Mouse (Mus musculus) heart, embryonic 11.5 days (tissue): ENCODE measurements around the gene Scnm1. TPM values are rescaled to one million over a fixed set of nuclear protein-coding genes. Genes with fewer than 3 reads are reported as not detected.
"Not testable (repeated sequence)": the region's sequence is repeated elsewhere in the genome, so short reads cannot be mapped to it uniquely, and the experiment has no call there.

Experiments used
- ATAC-seq: fragments of 200-750 bp; cut with Nextera tagmentation; replicated peaks from 2 replicates; pipeline ENCODE4 v1.8.0; 2017; ENCODE audit warnings: moderate library complexity; ENCODE audit not compliant: insufficient number of reproducible peaks, low FRiP score, low TSS enrichment
- H3K27ac ChIP-seq: fragments of 300-500 bp; sonication (generic); 2 replicates; pipeline ENCODE4 v1.5.1; 2014; ENCODE audit warnings: mild to moderate bottlenecking, low read depth, low read length
- H3K27me3 ChIP-seq: fragments of 300-500 bp; sonication (generic); 2 replicates; pipeline ENCODE4 v1.6.1; 2014; ENCODE audit warnings: mild to moderate bottlenecking, low read length, mixed read lengths; ENCODE audit not compliant: control insufficient read depth, insufficient read depth
- H3K36me3 ChIP-seq: fragments of 300-500 bp; sonication (generic); 2 replicates; pipeline ENCODE4 v1.6.1; 2014; ENCODE audit warnings: mild to moderate bottlenecking, low read length, moderate library complexity, mixed read lengths; ENCODE audit not compliant: control insufficient read depth, insufficient read depth
- H3K4me1 ChIP-seq: fragments of 300-500 bp; sonication (generic); 2 replicates; pipeline ENCODE4 v1.6.1; 2014; ENCODE audit warnings: low read length; ENCODE audit not compliant: control insufficient read depth, insufficient read depth
- H3K4me2 ChIP-seq: fragments of 300-500 bp; sonication (generic); 2 replicates; pipeline ENCODE4 v1.6.1; 2014; ENCODE audit warnings: mild to moderate bottlenecking, moderate library complexity
- H3K4me3 ChIP-seq: fragments of 300-500 bp; sonication (generic); 2 replicates; pipeline ENCODE4 v1.5.1; 2014; ENCODE audit warnings: low read depth, low read length
- H3K9ac ChIP-seq: fragments of 300-500 bp; sonication (generic); 2 replicates; pipeline ENCODE4 v1.6.1; 2014; ENCODE audit warnings: mild to moderate bottlenecking, low read depth, low read length, moderate library complexity
- H3K9me3 ChIP-seq: fragments of 300-500 bp; sonication (generic); replicated peaks from 2 replicates; pipeline ENCODE4 v1.6.1; 2016; ENCODE audit warnings: low read length; ENCODE audit not compliant: control insufficient read depth
- WGBS: fragments of 180-500 bp; shearing (Covaris S2); extraction: QIAGEN DNeasy Blood & Tissue Kit; methylation state at CpG from one replicate; pipeline ENCODE4 v1.1.7; 2014; ENCODE audit not compliant: insufficient replicate concordance; 5-methylcytosine and 5-hydroxymethylcytosine counted together
- polyA plus RNA-seq: library from polyadenylated mRNA; unstranded; fragments of >200 nt; fragmentation: Nextera tagmentation; extraction: Ambion mirVana; gene quantifications from 2 replicates; pipeline ENCODE4 v1.2.1, GENCODE M21; 2014

The Scnm1 gene
- polyA plus RNA-seq, 1 experiment from 2014 or later, result 57.7 TPM

- 81% methylated on average over 6 of the region's 6 CpGs for WGBS
- Histone ChIP-seq H3K4me2 (peak overlapping the region; percentile 47; the same call in 1 of the 2 replicates), H3K9me3 (no peaks in the 10 kb centered on the region), H3K4me1 (no peaks in the 10 kb centered on the region), H3K27ac (no peak overlapping the region), H3K36me3 (no peaks in the 10 kb centered on the region), H3K9ac (no peak overlapping the region), H3K4me3 (peak overlapping the region; percentile 4; the same call in 1 of the 2 replicates), H3K27me3 (peaks cover 2% of the 10 kb centered on the region; the same call in 1 of the 2 replicates)
- ATAC-seq, result no peak
Observed at GRCm38 (mm10) chr3:95140795-95141194, 7.0 kb upstream of the Scnm1 start.

DNA sequence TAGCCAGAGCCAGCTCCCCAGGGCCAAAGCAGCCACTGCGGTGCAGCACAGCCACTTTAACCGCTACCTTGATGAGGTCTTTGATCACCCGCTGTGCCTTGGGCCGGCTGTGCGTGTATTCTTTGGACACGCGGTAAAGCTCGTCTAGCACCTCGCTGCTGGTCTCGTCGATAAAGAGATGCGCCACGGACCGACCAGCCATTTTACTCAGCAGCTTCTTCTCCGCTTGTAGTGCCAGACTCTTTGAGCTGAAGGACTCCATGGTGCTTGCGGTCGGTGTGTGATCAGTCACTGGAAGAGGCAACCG lies 6.4 kb upstream of the Scnm1 start:
- no peaks in the 10 kb centered on the region for H3K36me3 ChIP-seq
- 42% methylated on average over 18 of the region's 18 CpGs for WGBS
- no peak overlapping the region for H3K9ac ChIP-seq
- peaks cover 4% of the 10 kb centered on the region for H3K4me1 ChIP-seq
- no peak overlapping the region for H3K27ac ChIP-seq
- peaks cover 2% of the 10 kb centered on the region; the same call in 1 of the 2 replicates for H3K27me3 ChIP-seq
- peak overlapping the region; percentile 4; the same call in 1 of the 2 replicates for H3K4me3 ChIP-seq
- peak overlapping the region; percentile 47 for H3K4me2 ChIP-seq
- no peak for ATAC-seq
- no peaks in the 10 kb centered on the region for H3K9me3 ChIP-seq

DNA sequence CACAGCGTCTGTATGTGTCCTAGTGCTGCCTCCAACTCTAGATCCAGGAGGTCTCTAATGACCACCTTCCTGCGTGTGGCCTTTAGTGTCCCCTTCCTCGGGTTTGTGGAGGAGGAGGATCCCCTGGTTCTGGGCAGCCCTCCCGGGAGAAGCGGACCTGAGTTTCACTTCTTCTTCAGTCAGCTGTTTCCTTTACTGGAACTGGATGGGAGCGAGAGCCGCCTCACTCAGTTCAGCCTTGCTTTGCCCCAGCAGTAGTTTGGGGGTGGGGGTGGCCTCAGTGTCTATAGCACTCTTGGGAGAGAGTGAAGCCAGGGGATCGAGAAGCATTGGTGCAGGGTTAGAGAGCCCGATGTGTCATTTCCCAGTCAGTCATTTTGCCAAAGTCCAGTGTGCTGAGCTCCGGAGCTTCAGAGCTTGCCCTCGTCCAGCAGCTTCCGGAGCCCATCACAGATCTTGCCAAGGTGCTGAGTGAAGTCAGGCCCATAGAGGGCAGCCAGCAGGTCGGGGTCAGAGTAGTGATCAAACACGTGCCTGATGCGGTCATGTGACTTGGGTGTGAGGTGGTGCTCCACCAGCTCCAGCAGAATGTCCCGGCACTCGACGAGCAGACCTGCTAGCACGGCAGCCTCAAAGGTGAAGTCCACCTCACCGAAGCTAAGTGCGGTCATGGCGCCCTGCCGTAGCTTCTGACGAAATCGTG lies 5.9 kb upstream of the Scnm1 start:
- Histone ChIP-seq H3K27ac (no peak overlapping the region), H3K4me3 (no peak overlapping the region), H3K9ac (no peak overlapping the region), H3K9me3 (no peaks in the 10 kb centered on the region), H3K4me1 (peaks cover 8% of the 10 kb centered on the region), H3K4me2 (peak overlapping the region; percentile 47), H3K36me3 (no peaks in the 10 kb centered on the region), H3K27me3 (peaks cover 2% of the 10 kb centered on the region; the same call in 1 of the 2 replicates)
- WGBS, result 56% methylated on average over 25 of the region's 25 CpGs
- no peak for ATAC-seq

DNA sequence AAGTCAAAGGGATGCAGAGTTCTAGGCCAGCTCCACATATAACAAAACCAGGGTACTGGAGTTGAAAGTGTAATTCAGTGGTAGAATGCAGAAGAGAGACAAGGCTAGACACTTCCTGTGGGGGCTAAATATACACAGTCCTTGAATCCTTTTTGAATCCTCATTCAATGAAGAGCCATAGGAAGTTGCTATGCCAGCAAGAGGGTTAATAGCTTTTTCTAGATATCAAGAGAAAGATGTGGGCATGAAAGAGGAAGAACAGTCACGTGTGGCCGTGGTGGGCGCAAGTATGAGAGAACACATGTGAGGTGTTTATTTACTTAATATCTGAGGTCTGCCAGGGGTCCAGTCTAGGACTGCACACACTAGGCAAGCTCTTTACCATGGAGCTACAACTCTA lies 2.5 kb upstream of the Scnm1 start:
- no peak overlapping the region for H3K4me2 ChIP-seq
- 92% methylated on average over 3 of the region's 3 CpGs for WGBS
- no peak for ATAC-seq

DNA sequence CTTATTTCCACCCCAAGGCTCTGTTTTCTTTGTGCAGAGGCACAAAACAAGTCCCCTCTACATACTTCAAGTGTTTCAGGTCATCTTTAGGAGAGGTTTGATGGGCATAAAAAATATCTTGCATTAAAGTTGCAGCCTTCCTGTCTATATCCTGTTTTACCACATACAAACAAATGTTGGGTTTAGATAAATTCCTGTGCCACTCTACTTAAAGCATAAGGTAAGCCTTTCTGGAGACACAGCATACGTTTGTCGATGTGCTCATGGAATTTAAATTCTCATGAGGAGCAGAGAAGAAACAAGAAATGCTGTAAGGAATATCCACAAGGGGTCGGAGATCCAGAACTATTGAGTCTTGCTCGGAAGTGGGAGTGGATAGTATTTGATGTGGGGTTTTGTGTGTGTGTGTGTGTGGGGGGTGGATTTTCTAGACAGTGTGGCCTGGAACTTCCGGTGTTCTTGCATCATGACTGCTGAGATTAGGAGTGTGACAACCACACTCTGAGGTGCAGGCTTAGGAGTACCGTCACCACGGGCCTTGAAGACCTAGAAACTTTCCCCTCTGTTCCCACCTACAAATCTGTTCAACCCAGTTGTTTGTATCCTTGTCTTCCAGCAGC lies 1.7 kb upstream of the Scnm1 start:
- ATAC-seq, result no peak
- H3K4me2 ChIP-seq, result peak overlapping the region; percentile 70
- H3K36me3 ChIP-seq, result no peaks in the 10 kb centered on the region
- H3K27me3 ChIP-seq, result no peaks in the 10 kb centered on the region
- peak overlapping the region; percentile 37; the same call in 1 of the 2 replicates for H3K4me3 ChIP-seq
- H3K4me1 ChIP-seq, result peaks cover 11% of the 10 kb centered on the region
- no peak overlapping the region for H3K9ac ChIP-seq
- H3K27ac ChIP-seq, result no peak overlapping the region
- WGBS, result 78% methylated on average over 7 of the region's 7 CpGs
- no peaks in the 10 kb centered on the region for H3K9me3 ChIP-seq

More for the DNA sequence above, 2.5 kb upstream of the Scnm1 start:
- H3K4me3 ChIP-seq, result no peak overlapping the region
- no peaks in the 10 kb centered on the region; the same call in 1 of the 2 replicates for H3K27me3 ChIP-seq
- no peak overlapping the region for H3K27ac ChIP-seq
- no peak overlapping the region for H3K9ac ChIP-seq
- peaks cover 11% of the 10 kb centered on the region for H3K4me1 ChIP-seq
- no peaks in the 10 kb centered on the region for H3K36me3 ChIP-seq
- H3K9me3 ChIP-seq, result no peaks in the 10 kb centered on the region

- no peak overlapping the region for H3K9ac ChIP-seq
- H3K36me3 ChIP-seq, result no peaks in the 10 kb centered on the region
- ATAC-seq, result no peak
- H3K27me3 ChIP-seq, result no peaks in the 10 kb centered on the region
- peak overlapping the region; percentile 37 for H3K4me3 ChIP-seq
- H3K27ac ChIP-seq, result no peak overlapping the region
- H3K4me2 ChIP-seq, result peak overlapping the region; percentile 70
- 19% methylated on average over 6 of the region's 6 CpGs for WGBS
- peaks cover 11% of the 10 kb centered on the region for H3K4me1 ChIP-seq
- H3K9me3 ChIP-seq, result no peaks in the 10 kb centered on the region
Observed at GRCm38 (mm10) chr3:95135023-95135422, 1.2 kb upstream of the Scnm1 start.

DNA sequence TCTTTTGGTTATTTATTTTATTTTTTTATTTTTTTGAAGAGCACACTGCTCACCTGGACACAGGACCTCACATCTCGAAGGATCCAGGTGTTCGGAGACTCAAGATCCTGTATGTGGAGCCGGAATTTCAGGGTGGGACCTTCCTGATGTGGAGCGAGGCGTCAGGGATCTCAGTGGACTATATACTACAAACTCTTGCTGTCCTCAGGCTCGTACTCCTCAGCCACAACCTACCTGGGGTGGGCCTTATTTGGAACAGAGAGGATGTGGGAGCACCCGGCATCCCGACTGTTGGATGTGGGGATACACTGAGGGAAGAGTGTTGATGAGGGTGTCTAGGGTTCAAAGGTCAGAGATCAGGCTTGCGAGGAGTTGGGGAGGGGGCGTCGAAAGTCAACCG lies 322 bp upstream of the Scnm1 start:
- not testable (repeated sequence) for H3K9ac ChIP-seq, H3K27me3 ChIP-seq, H3K27ac ChIP-seq, H3K4me2 ChIP-seq, H3K9me3 ChIP-seq, H3K36me3 ChIP-seq
- WGBS, result no CpG with 5 or more reads among the region's 12 CpGs
- Histone ChIP-seq H3K4me1 (peaks cover 11% of the 10 kb centered on the region), H3K4me3 (peak overlapping the region; percentile 74)
- peak; percentile 39 for ATAC-seq

GRCm38 (mm10) chr3:95133176-95133575 lies 635 bp downstream of the Scnm1 start:
- no peaks in the 10 kb centered on the region for H3K36me3 ChIP-seq
- H3K4me2 ChIP-seq, result peak overlapping the region; percentile 82
- no peaks in the 10 kb centered on the region for H3K27me3 ChIP-seq
- H3K9me3 ChIP-seq, result no peaks in the 10 kb centered on the region
- peaks cover 11% of the 10 kb centered on the region for H3K4me1 ChIP-seq
- peak overlapping the region; percentile 74 for H3K4me3 ChIP-seq
- H3K9ac ChIP-seq, result peak overlapping the region; percentile 89
- 53% methylated on average over 11 of the region's 11 CpGs for WGBS
- peak overlapping the region; percentile 70; the same call in 1 of the 2 replicates for H3K27ac ChIP-seq
- no peak for ATAC-seq
